ENCODE assay signal across 11 mouse cellular contexts in genomic region chr2:154038932-154039331, GRCm38 (mm10). TPM values are rescaled to one million over a fixed set of nuclear protein-coding genes. Genes with fewer than 3 reads are reported as not detected.
A peak's percentile ranks its signal among the peaks of the same experiment; 100 is the strongest.
DNase-seq lines count a peak whose midpoint lies in the region; ATAC-seq and TF ChIP-seq lines count a peak whose summit lies in the region.
"Had no signal": no experiment of that assay in that cellular context is flagged by ENCODE, and none has a peak within 500 bp of the region (broad histone marks: within the 10 kb centered on the region; RNA-seq: fewer than 3 reads in every experiment).

No protein-coding gene starts in this region.

- no peak overlapping the region for H3K4me3 ChIP-seq in kidney, adult 2 months (ENCODE audit: insufficient read depth, low read depth, low read length)
- H3K4me3 ChIP-seq in kidney, embryonic 14.5 days (ENCODE audit: low read length) = no peak overlapping the region
- H3K4me3 ChIP-seq in hindbrain, embryonic 12.5 days = no peak overlapping the region
- H3K4me3 ChIP-seq: lung, embryonic 15.5 days had no signal

- H3K9me3 ChIP-seq in kidney, embryonic 14.5 days (ENCODE audit: control insufficient read depth, low read length) = no peaks in the 10 kb centered on the region
- no peaks in the 10 kb centered on the region for H3K9me3 ChIP-seq in hindbrain, embryonic 12.5 days (replicated peaks)
- H3K9me3 ChIP-seq: lung, embryonic 15.5 days had no signal

- TF ChIP-seq CTCF in kidney, adult 2 months (conservative IDR thresholded peaks at IDR 0.05; ENCODE audit: insufficient read depth, insufficient read length, low read depth, low read length) = peak; percentile 68

- H3K27ac ChIP-seq in kidney, adult 2 months (ENCODE audit: insufficient read depth, low read depth, low read length) = no peak overlapping the region
- no peak overlapping the region for H3K27ac ChIP-seq in kidney, embryonic 14.5 days (ENCODE audit: low read depth, low read length)
- no peak overlapping the region for H3K27ac ChIP-seq in hindbrain, embryonic 12.5 days
- H3K27ac ChIP-seq: lung, embryonic 15.5 days had no signal

- intact Hi-C loops in left cerebral cortex, postnatal 14 days (cut with DNase I) = no loop called here

- H3K9ac ChIP-seq in kidney, embryonic 14.5 days (ENCODE audit: low read depth, low read length) = no peak overlapping the region
- H3K9ac ChIP-seq in hindbrain, embryonic 12.5 days = no peak overlapping the region
- H3K9ac ChIP-seq: lung, embryonic 15.5 days had no signal

- peak; percentile 42 for DNase-seq in kidney, adult 2 months
- peak; percentile 66 for DNase-seq in ES-CJ7 (ENCODE audit: low read depth, low spot score)
- peak; percentile 11 for DNase-seq in adrenal gland, adult 8-10 months
- peak; percentile 3 to 6 for DNase-seq in left cerebral cortex, postnatal 14 days (ENCODE audit: low spot score in 2 of 2)
- peak; percentile 37 for DNase-seq in splenic B cell, adult 2 months (ENCODE audit: low read depth, low spot score)

- no peak for TF ChIP-seq POLR2A in kidney, adult 2 months (IDR thresholded peaks at IDR 0.05; ENCODE audit: low read depth, low read length)

- 58% methylated on average over 2 of the region's 2 CpGs for WGBS in kidney, adult 2 months
- WGBS in kidney, embryonic 14.5 days = 49% methylated on average over 2 of the region's 2 CpGs
- 56% methylated on average over 2 of the region's 2 CpGs for WGBS in hindbrain, embryonic 12.5 days

- H3K4me1 ChIP-seq in kidney, adult 2 months (ENCODE audit: control insufficient read depth, insufficient read depth, low read length) = no peaks in the 10 kb centered on the region
- H3K4me1 ChIP-seq in kidney, embryonic 14.5 days (ENCODE audit: control insufficient read depth, insufficient read depth, low read length) = no peaks in the 10 kb centered on the region
- no peaks in the 10 kb centered on the region for H3K4me1 ChIP-seq in hindbrain, embryonic 12.5 days
- H3K4me1 ChIP-seq: lung, embryonic 15.5 days had no signal

- no peak for ATAC-seq in kidney, embryonic 14.5 days (ENCODE audit: low FRiP score, low TSS enrichment)
- ATAC-seq in common myeloid progenitor, adult 5-6 weeks (replicated peaks; ENCODE audit: low read depth, poor library complexity, severe bottlenecking) = peak; percentile 65; the same call in 1 of the 2 replicates
- no peak for ATAC-seq in hindbrain, embryonic 12.5 days (ENCODE audit: low FRiP score)

- H3K27me3 ChIP-seq in kidney, adult 2 months (replicated peaks; ENCODE audit: control insufficient read depth, insufficient read depth, low read length) = no peaks in the 10 kb centered on the region
- no peaks in the 10 kb centered on the region for H3K27me3 ChIP-seq in kidney, embryonic 14.5 days (ENCODE audit: control insufficient read depth, insufficient read depth, low read length)
- H3K27me3 ChIP-seq in splenic B cell, adult 2 months (ENCODE audit: control insufficient read depth, insufficient read depth, low read length, poor library complexity, severe bottlenecking) = no peaks in the 10 kb centered on the region
- no peaks in the 10 kb centered on the region for H3K27me3 ChIP-seq in hindbrain, embryonic 12.5 days
- H3K27me3 ChIP-seq: lung, embryonic 15.5 days had no signal

- no peak overlapping the region for H3K4me2 ChIP-seq in kidney, embryonic 14.5 days (replicated peaks; ENCODE audit: low read depth, low read length)
- H3K4me2 ChIP-seq in hindbrain, embryonic 12.5 days (replicated peaks) = no peak overlapping the region
- H3K4me2 ChIP-seq: lung, embryonic 15.5 days had no signal

- no peaks in the 10 kb centered on the region for H3K36me3 ChIP-seq in kidney, adult 2 months (ENCODE audit: control insufficient read depth, insufficient read depth, low read length)
- H3K36me3 ChIP-seq in kidney, embryonic 14.5 days (ENCODE audit: control insufficient read depth, insufficient read depth, low read length) = no peaks in the 10 kb centered on the region
- H3K36me3 ChIP-seq in splenic B cell, adult 2 months (ENCODE audit: control insufficient read depth, insufficient read depth, low read length, poor library complexity, severe bottlenecking) = no peaks in the 10 kb centered on the region
- no peaks in the 10 kb centered on the region for H3K36me3 ChIP-seq in hindbrain, embryonic 12.5 days
- H3K36me3 ChIP-seq: lung, embryonic 15.5 days had no signal

RNA-seq across cellular contexts. Expression of gene Bpifa2, which starts 30.9 kb away (rescaled TPM):
- not detected in 2 replicates for polyA plus RNA-seq in kidney, adult 2 months (2012; rRNA removed)
- polyA plus RNA-seq in kidney, embryonic 14.5 days (2014; fragmentation: Nextera tagmentation; extraction: Ambion mirVana) = not detected in 2 replicates
- total RNA-seq in adrenal gland, adult 8-10 months (2022) = 1 to 10 TPM in 1 of 4 experiments, under 1 TPM in 3; 0.37 to 1.0 (median 0.67) TPM
- total RNA-seq in common myeloid progenitor, adult 5-6 weeks (2017) = not detected in 2 replicates
- total RNA-seq in left cerebral cortex, postnatal 14 days (2021) = not detected
- not detected in 2 replicates for polyA plus RNA-seq in hindbrain, embryonic 12.5 days (2016; fragmentation: Nextera tagmentation; extraction: Ambion mirVana)
- polyA plus RNA-seq: gonadal fat pad, adult 2 months; lung, embryonic 15.5 days; stomach, embryonic 16.5 days had no signal

Comparison
In these comparisons a context has a peak if more than half of its experiments do, and no peak if none do; other contexts are left out.
1. DNase-seq: peak in every context shown above with its lines; median percentile 66 in ES-CJ7; 42 in kidney, adult 2 months; 37 in splenic B cell, adult 2 months; 11 in adrenal gland, adult 8-10 months; 4 in left cerebral cortex, postnatal 14 days.